In the genomic region with DNA sequence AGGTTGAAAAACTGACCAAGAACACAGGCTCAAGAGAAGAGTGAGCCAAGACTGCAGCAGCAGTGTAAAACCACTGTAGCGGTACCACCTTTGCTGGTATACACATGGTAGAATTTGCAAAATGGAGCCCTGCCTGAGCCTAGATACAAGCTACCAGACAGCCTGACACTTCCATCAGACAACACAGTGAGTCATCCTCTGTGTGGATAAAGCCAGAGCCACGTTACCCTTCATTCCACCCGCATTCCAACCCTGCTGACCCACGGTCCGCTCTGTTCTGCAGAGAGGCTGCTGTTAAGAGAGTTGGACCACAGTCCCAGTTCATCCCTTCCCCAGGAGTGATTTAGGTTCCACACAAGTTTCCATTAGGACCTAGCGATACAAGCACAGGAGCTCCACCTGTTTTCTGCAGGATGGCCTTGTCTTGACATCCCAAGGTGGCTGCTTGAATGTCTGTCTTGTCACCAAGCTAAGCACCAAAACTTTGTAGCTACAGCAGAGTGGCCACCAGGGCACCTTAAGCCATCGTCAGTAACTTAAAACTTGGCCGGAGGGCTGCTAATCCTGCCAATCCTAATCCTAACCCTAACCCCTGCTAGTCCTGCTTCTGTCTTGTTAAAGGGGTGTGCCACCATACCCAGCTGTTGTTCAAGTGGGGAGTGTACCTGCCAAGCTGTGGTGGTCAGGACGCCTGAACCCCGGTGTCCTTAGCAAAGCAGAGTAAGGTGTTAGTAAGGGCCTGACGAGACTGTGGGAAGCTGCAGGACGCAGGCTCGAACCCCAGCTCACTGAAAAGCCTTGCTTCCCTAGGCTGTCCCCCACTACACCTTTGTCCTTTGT, we compare ENCODE assay signal across 14 mouse cellular contexts. TPM values are rescaled to one million over a fixed set of nuclear protein-coding genes. Genes with fewer than 3 reads are reported as not detected.
A peak's percentile ranks its signal among the peaks of the same experiment; 100 is the strongest.
DNase-seq lines count a peak whose midpoint lies in the region; ATAC-seq and TF ChIP-seq lines count a peak whose summit lies in the region.
"Had no signal": no experiment of that assay in that cellular context is flagged by ENCODE, and none has a peak within 500 bp of the region (broad histone marks: within the 10 kb centered on the region; RNA-seq: fewer than 3 reads in every experiment).

No protein-coding gene starts in this region.

- H3K4me2 ChIP-seq in forebrain, embryonic 12.5 days = no peak overlapping the region
- no peak overlapping the region for H3K4me2 ChIP-seq in forebrain, postnatal 0 days (ENCODE audit: low read depth)
- H3K4me2 ChIP-seq: limb, embryonic 13.5 days; neural tube, embryonic 13.5 days had no signal

- no peak for DNase-seq in forebrain, postnatal 0 days
- no peak for DNase-seq in layer of hippocampus, adult 2 months (ENCODE audit: low spot score in 2 of 2)
- DNase-seq in layer of hippocampus, postnatal 10 days (ENCODE audit: low spot score in 2 of 2) = no peak
- no peak for DNase-seq in embryo, embryonic 10.5 days (ENCODE audit: low spot score)
- no peak for DNase-seq in gastrocnemius, postnatal 25 days
- DNase-seq: cerebellum, adult 2 months; thymus, adult 18-20 months had no signal

- H3ac ChIP-seq in C2C12 (ENCODE audit: control insufficient read depth, insufficient read length, low read depth) = no peak overlapping the region

- 0 out of 2 replicates have a peak overlapping the region, but pooled peaks have one; percentile 19 for H3K27ac ChIP-seq in forebrain, embryonic 12.5 days
- no peak overlapping the region for H3K27ac ChIP-seq in forebrain, postnatal 0 days (ENCODE audit: low read depth, low read length)
- H3K27ac ChIP-seq in layer of hippocampus, adult 2 months = peak overlapping the region; percentile 99
- H3K27ac ChIP-seq in cortical plate, adult 2 months (ENCODE audit: insufficient read depth, low read length) = peak overlapping the region; percentile 40; the same call in 1 of the 2 replicates
- H3K27ac ChIP-seq: limb, embryonic 13.5 days; neural tube, embryonic 13.5 days had no signal

- H3K9me3 ChIP-seq in forebrain, embryonic 12.5 days = no peaks in the 10 kb centered on the region
- no peaks in the 10 kb centered on the region for H3K9me3 ChIP-seq in forebrain, postnatal 0 days (ENCODE audit: low read length)
- H3K9me3 ChIP-seq: limb, embryonic 13.5 days; megakaryocyte, embryonic 14.5 days; neural tube, embryonic 13.5 days had no signal

- no peaks in the 10 kb centered on the region for H3K79me2 ChIP-seq in C2C12 (ENCODE audit: control insufficient read depth, insufficient read depth)

- H3K27me3 ChIP-seq in forebrain, embryonic 12.5 days = no peaks in the 10 kb centered on the region
- no peaks in the 10 kb centered on the region for H3K27me3 ChIP-seq in forebrain, postnatal 0 days (ENCODE audit: insufficient read depth, low read length)
- no peaks in the 10 kb centered on the region for H3K27me3 ChIP-seq in C2C12 (ENCODE audit: control insufficient read depth, insufficient read depth, insufficient read length)
- H3K27me3 ChIP-seq: neural tube, embryonic 13.5 days had no signal

- no peak for ATAC-seq in forebrain, embryonic 12.5 days (ENCODE audit: low FRiP score)
- no peak for ATAC-seq in forebrain, postnatal 0 days

- H3K9ac ChIP-seq in forebrain, embryonic 12.5 days = no peak overlapping the region
- H3K9ac ChIP-seq in forebrain, postnatal 0 days = no peak overlapping the region
- H3K9ac ChIP-seq: limb, embryonic 13.5 days; neural tube, embryonic 13.5 days had no signal

- no peak overlapping the region for H3K4me3 ChIP-seq in forebrain, embryonic 12.5 days (replicated peaks)
- no peak overlapping the region for H3K4me3 ChIP-seq in forebrain, postnatal 0 days (ENCODE audit: low read depth, low read length)
- H3K4me3 ChIP-seq in layer of hippocampus, adult 2 months = no peak overlapping the region
- no peak overlapping the region for H3K4me3 ChIP-seq in C2C12 (ENCODE audit: insufficient read depth, poor library complexity, severe bottlenecking)
- H3K4me3 ChIP-seq in cortical plate, adult 2 months (ENCODE audit: insufficient read depth, low read length) = no peak overlapping the region
- H3K4me3 ChIP-seq: erythroblast, embryonic 14.5 days; limb, embryonic 13.5 days; neural tube, embryonic 13.5 days had no signal

- 85% methylated on average over 13 of the region's 13 CpGs for WGBS in forebrain, embryonic 12.5 days
- 84% methylated on average over 13 of the region's 13 CpGs for WGBS in forebrain, postnatal 0 days

- TF ChIP-seq CTCF in forebrain, postnatal 0 days (IDR thresholded peaks at IDR 0.05; ENCODE audit: low read depth) = no peak
- no peak for TF ChIP-seq CTCF in layer of hippocampus, adult 2 months (conservative IDR thresholded peaks at IDR 0.05)
- TF ChIP-seq CTCF in C2C12 (IDR thresholded peaks at IDR 0.05; ENCODE audit: control insufficient read depth, insufficient read depth, insufficient read length) = no peak
- no peak for TF ChIP-seq CTCF in cortical plate, adult 2 months (IDR thresholded peaks at IDR 0.05; ENCODE audit: extremely low read depth, insufficient read depth, low read length)

- H3K36me3 ChIP-seq in forebrain, embryonic 12.5 days (replicated peaks) = peaks cover 46% of the 10 kb centered on the region
- peaks cover 20% of the 10 kb centered on the region for H3K36me3 ChIP-seq in forebrain, postnatal 0 days (ENCODE audit: insufficient read depth)
- H3K36me3 ChIP-seq in C2C12 (ENCODE audit: control insufficient read depth, insufficient read depth) = peaks cover 6% of the 10 kb centered on the region

- H3K79me3 ChIP-seq in C2C12 (ENCODE audit: low read depth) = no peaks in the 10 kb centered on the region

- no peak for TF ChIP-seq POLR2A in cortical plate, adult 2 months (IDR thresholded peaks at IDR 0.05; ENCODE audit: extremely low read depth, insufficient read depth, low read length)

- peaks cover 28% of the 10 kb centered on the region for H3K4me1 ChIP-seq in forebrain, embryonic 12.5 days
- H3K4me1 ChIP-seq in forebrain, postnatal 0 days (ENCODE audit: insufficient read depth) = peaks cover 12% of the 10 kb centered on the region
- peaks cover 4% of the 10 kb centered on the region for H3K4me1 ChIP-seq in cortical plate, adult 2 months (ENCODE audit: control insufficient read depth, insufficient read depth, low read length)

TF ChIP-seq in C2C12, 6 proteins besides CTCF, POLR2A, EP300 and RAD21:
- TF ChIP-seq USF1 (IDR thresholded peaks at IDR 0.05; ENCODE audit: low read depth) = no peak
- TF ChIP-seq MYOD1 (IDR thresholded peaks at IDR 0.05; ENCODE audit: control insufficient read depth, insufficient read length, low read depth) = peak; percentile 56
- TF ChIP-seq MAX (IDR thresholded peaks at IDR 0.05) = peak; percentile 60
- TF ChIP-seq FOSL1 (IDR thresholded peaks at IDR 0.05; ENCODE audit: insufficient read depth, low read length, poor library complexity, severe bottlenecking) = no peak
TF ChIP-seq in C2C12: peak in this region for 2.

RNA-seq across cellular contexts. Expression of a gene that starts 6.9 kb away (rescaled TPM):
- polyA plus RNA-seq in forebrain, embryonic 12.5 days (2016; fragmentation: Nextera tagmentation; extraction: Ambion mirVana) = 2,395 and 2,485 TPM in 2 replicates
- total RNA-seq in forebrain, postnatal 0 days (2014; rRNA removed) = 1,430 and 1,456 TPM in 2 replicates
- 1,561 and 1,650 TPM in 2 replicates for polyA plus RNA-seq in forebrain, postnatal 0 days (2015; fragmentation: Nextera tagmentation; extraction: Ambion mirVana)
- total RNA-seq in layer of hippocampus, adult 2 months (2021) = 1,000 to 10,000 TPM; 1,228 to 1,237 TPM
- total RNA-seq in layer of hippocampus, postnatal 10 days (2021) = 1,000 to 10,000 TPM in 1 of 2 experiments, 100 to 1,000 TPM in 1; 969 to 1,026 TPM
- polyA plus RNA-seq in C2C12 (2012; fragmentation: generic; extraction: Trizol) = 61.4 TPM
- 3,152 and 3,325 TPM in 2 replicates for polyA plus RNA-seq in cortical plate, adult 2 months (2012; rRNA removed)
- 10 to 100 TPM; 14.9 to 15.6 TPM for total RNA-seq in gastrocnemius, postnatal 25 days (2021)

RNA-seq across cellular contexts. Expression of a gene that starts 12.6 kb away (rescaled TPM):
- polyA plus RNA-seq in forebrain, embryonic 12.5 days (2016; fragmentation: Nextera tagmentation; extraction: Ambion mirVana) = 15.4 and 16.7 TPM in 2 replicates
- 15.9 and 19.6 TPM in 2 replicates for total RNA-seq in forebrain, postnatal 0 days (2014; rRNA removed)
- 8.8 and 10.9 TPM in 2 replicates for polyA plus RNA-seq in forebrain, postnatal 0 days (2015; fragmentation: Nextera tagmentation; extraction: Ambion mirVana)
- 10 to 100 TPM; 16.7 to 18.0 TPM for total RNA-seq in layer of hippocampus, adult 2 months (2021)
- 10 to 100 TPM; 16.3 to 19.8 TPM for total RNA-seq in layer of hippocampus, postnatal 10 days (2021)
- polyA plus RNA-seq in C2C12 (2012; fragmentation: generic; extraction: Trizol) = 32.1 TPM
- polyA plus RNA-seq in cortical plate, adult 2 months (2012; rRNA removed) = 20.0 and 20.8 TPM in 2 replicates
- total RNA-seq in gastrocnemius, postnatal 25 days (2021) = 1 to 10 TPM; 2.7 to 2.9 TPM

RNA-seq across cellular contexts. Expression of a gene that starts 47.8 kb away (rescaled TPM):
- 59.0 and 62.7 TPM in 2 replicates for polyA plus RNA-seq in forebrain, embryonic 12.5 days (2016; fragmentation: Nextera tagmentation; extraction: Ambion mirVana)
- total RNA-seq in forebrain, postnatal 0 days (2014; rRNA removed) = 50.6 and 54.2 TPM in 2 replicates
- polyA plus RNA-seq in forebrain, postnatal 0 days (2015; fragmentation: Nextera tagmentation; extraction: Ambion mirVana) = 60.7 and 71.2 TPM in 2 replicates
- total RNA-seq in layer of hippocampus, adult 2 months (2021) = 10 to 100 TPM; 50.6 to 50.9 TPM
- 10 to 100 TPM; 38.4 to 38.9 TPM for total RNA-seq in layer of hippocampus, postnatal 10 days (2021)
- 20.6 TPM for polyA plus RNA-seq in C2C12 (2012; fragmentation: generic; extraction: Trizol)
- polyA plus RNA-seq in cortical plate, adult 2 months (2012; rRNA removed) = 49.6 and 51.0 TPM in 2 replicates
- 10 to 100 TPM; 10.9 to 14.6 TPM for total RNA-seq in gastrocnemius, postnatal 25 days (2021)

RNA-seq across cellular contexts. Expression of a gene that starts 47.8 kb away (rescaled TPM):
- 55.0 and 56.0 TPM in 2 replicates for polyA plus RNA-seq in forebrain, embryonic 12.5 days (2016; fragmentation: Nextera tagmentation; extraction: Ambion mirVana)
- 27.8 and 30.1 TPM in 2 replicates for total RNA-seq in forebrain, postnatal 0 days (2014; rRNA removed)
- polyA plus RNA-seq in forebrain, postnatal 0 days (2015; fragmentation: Nextera tagmentation; extraction: Ambion mirVana) = 52.7 and 59.8 TPM in 2 replicates
- total RNA-seq in layer of hippocampus, adult 2 months (2021) = 10 to 100 TPM; 35.7 to 36.8 TPM
- 10 to 100 TPM; 39.2 to 42.0 TPM for total RNA-seq in layer of hippocampus, postnatal 10 days (2021)
- 29.9 TPM for polyA plus RNA-seq in C2C12 (2012; fragmentation: generic; extraction: Trizol)
- polyA plus RNA-seq in cortical plate, adult 2 months (2012; rRNA removed) = 48.4 and 52.6 TPM in 2 replicates
- 10 to 100 TPM; 37.7 to 38.9 TPM for total RNA-seq in gastrocnemius, postnatal 25 days (2021)

Comparison
In these comparisons a context has a peak if more than half of its experiments do, and no peak if none do; other contexts are left out.
1. RNA of a gene that starts 6.9 kb away (total RNA-seq): 1,430 to 1,456 TPM in forebrain, postnatal 0 days, 1,228 to 1,237 TPM in layer of hippocampus, adult 2 months and 969 to 1,026 TPM in layer of hippocampus, postnatal 10 days; 14.9 to 15.6 TPM in gastrocnemius, postnatal 25 days; every median in the first group is over 10 times any median in the second.